Mouse (Mus musculus) stomach, postnatal 0 days (tissue): ENCODE results near the gene Ccdc82. TPM values are rescaled to one million over a fixed set of nuclear protein-coding genes. Genes with fewer than 3 reads are reported as not detected.

Experiments
- ATAC-seq: fragments of 200-750 bp; cut with Nextera tagmentation; 2 replicates; pipeline ENCODE4 v1.8.0; 2017; ENCODE audit not compliant: low FRiP score, low TSS enrichment
- DNase-seq: peaks from one replicate; pipeline ENCODE4 v3.0.0-alpha.2; 2016; ENCODE audit warnings: low spot score
- H3K27ac ChIP-seq: fragments of 300-500 bp; sonication (generic); replicated peaks from 2 replicates; pipeline ENCODE4 v1.5.1; 2014; ENCODE audit warnings: mild to moderate bottlenecking, control low read depth
- H3K27me3 ChIP-seq: fragments of 300-500 bp; sonication (generic); 2 replicates; pipeline ENCODE4 v1.6.1; 2014; ENCODE audit warnings: low read length; ENCODE audit not compliant: control insufficient read depth, insufficient read depth
- H3K36me3 ChIP-seq: fragments of 300-500 bp; sonication (generic); 2 replicates; pipeline ENCODE4 v1.6.1; 2014; ENCODE audit warnings: low read length, mixed read lengths; ENCODE audit not compliant: control insufficient read depth, insufficient read depth
- H3K4me1 ChIP-seq: fragments of 300-500 bp; sonication (generic); replicated peaks from 2 replicates; pipeline ENCODE4 v1.6.1; 2014; ENCODE audit warnings: antibody characterized with exemption; ENCODE audit not compliant: control insufficient read depth, insufficient read depth
- H3K4me2 ChIP-seq: fragments of 300-500 bp; sonication (generic); replicated peaks from 2 replicates; pipeline ENCODE4 v1.6.1; 2014; ENCODE audit warnings: low read depth, mild to moderate bottlenecking, control low read depth, moderate library complexity
- H3K4me3 ChIP-seq: fragments of 300-500 bp; sonication (generic); 2 replicates; pipeline ENCODE4 v1.5.1; 2014; ENCODE audit warnings: low read depth, low read length, control low read depth
- H3K9ac ChIP-seq: fragments of 300-500 bp; sonication (generic); 2 replicates; pipeline ENCODE4 v1.6.1; 2014; ENCODE audit warnings: mild to moderate bottlenecking, low read length, control low read depth, mixed read lengths
- H3K9me3 ChIP-seq: fragments of 300-500 bp; sonication (generic); 2 replicates; pipeline ENCODE4 v1.6.1; 2016; ENCODE audit warnings: low read length; ENCODE audit not compliant: control insufficient read depth
- CTCF ChIP-seq: IDR thresholded peaks from 2 replicates; pipeline ENCODE4 v1.5.1; 2016; ENCODE audit warnings: antibody characterized with exemption, low read depth, mild to moderate bottlenecking, moderate library complexity
- EP300 ChIP-seq: optimal IDR thresholded peaks from 2 replicates; pipeline ENCODE3; 2016; ENCODE audit warnings: antibody characterized with exemption
- WGBS: fragments of 180-500 bp; shearing (Covaris S2); extraction: QIAGEN DNeasy Blood & Tissue Kit; methylation state at CpG from one replicate; pipeline ENCODE4 v1.1.7; 2014; 5-methylcytosine and 5-hydroxymethylcytosine counted together
- polyA plus RNA-seq: library from polyadenylated mRNA; unstranded; fragments of >200 nt; fragmentation: Nextera tagmentation; extraction: Ambion mirVana; gene quantifications from 2 replicates; pipeline ENCODE4 v1.2.1, GENCODE M21; 2015

Ccdc82 gene
- polyA plus RNA-seq, 1 experiment from 2014 or later = 4.7 TPM

DNA sequence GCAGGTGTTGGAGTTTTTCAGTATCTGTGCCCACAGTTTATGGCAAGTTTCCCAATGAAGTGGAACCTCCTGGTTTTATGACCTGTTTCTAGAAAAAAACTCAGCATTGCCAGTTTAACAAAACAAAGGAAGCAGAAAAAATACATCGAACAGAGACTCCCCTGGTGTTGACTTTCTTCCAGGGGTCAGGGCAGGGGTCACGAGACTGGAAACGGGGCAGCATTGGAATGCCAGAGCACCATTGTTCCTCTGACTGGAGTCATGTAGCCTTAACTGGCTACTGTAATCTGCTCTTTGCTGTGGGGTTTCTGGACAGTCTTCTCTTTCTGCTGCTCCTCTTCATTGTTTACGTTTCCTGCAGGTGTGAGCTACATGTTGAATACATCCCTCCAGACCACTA, 16.2 kb upstream of the Ccdc82 start:
- TF ChIP-seq CTCF = no peak
- DNase-seq (no peak), ATAC-seq (no peak)
- Histone ChIP-seq H3K4me2 (no peak overlapping the region), H3K36me3 (no peaks in the 10 kb centered on the region), H3K9me3 (no peaks in the 10 kb centered on the region), H3K27ac (no peak overlapping the region), H3K27me3 (no peaks in the 10 kb centered on the region), H3K4me3 (no peak overlapping the region), H3K4me1 (no peaks in the 10 kb centered on the region), H3K9ac (no peak overlapping the region)
- 4% methylated on average over 4 of the region's 4 CpGs for WGBS

DNA sequence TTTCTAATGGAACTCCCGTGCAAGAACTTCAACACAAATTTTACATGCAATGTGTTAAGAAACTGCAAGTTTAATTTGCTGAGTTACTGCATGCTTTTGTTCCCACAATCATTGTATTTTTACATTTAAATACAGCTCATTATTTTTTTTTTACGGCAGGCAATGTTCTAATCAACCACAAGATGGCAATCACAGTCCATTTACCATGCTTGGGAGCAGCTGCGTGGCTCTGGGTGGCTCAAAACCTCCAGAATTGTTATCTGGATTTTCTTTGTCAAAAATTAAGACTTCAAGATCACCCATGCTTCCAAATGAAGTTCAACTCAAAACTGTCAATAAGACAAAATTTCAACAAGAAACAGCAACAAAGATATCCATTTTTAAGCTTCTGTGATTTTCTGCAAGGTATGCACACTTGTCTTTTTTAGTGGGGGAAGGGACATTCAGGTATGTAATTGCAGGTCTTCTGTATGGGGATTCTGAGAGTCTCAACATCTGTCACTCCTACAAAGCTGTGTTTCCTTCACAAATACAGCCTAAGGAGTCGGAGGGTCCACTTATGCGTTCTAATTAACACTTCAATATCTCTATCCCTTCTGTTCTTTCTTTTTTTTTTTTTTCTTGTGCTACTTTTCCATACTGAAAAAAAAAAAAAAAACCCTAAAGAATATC, 15.1 kb upstream of the Ccdc82 start:
- Histone ChIP-seq H3K36me3 (no peaks in the 10 kb centered on the region), H3K27me3 (no peaks in the 10 kb centered on the region), H3K4me3 (no peak overlapping the region), H3K27ac (no peak overlapping the region), H3K4me1 (no peaks in the 10 kb centered on the region), H3K9me3 (no peaks in the 10 kb centered on the region), H3K4me2 (no peak overlapping the region), H3K9ac (no peak overlapping the region)
- peak; percentile 93 for TF ChIP-seq CTCF
- TF ChIP-seq EP300 = no peak
- no peak for ATAC-seq
- 16% methylated on average over 5 of the region's 5 CpGs for WGBS
- DNase-seq = no peak

DNA sequence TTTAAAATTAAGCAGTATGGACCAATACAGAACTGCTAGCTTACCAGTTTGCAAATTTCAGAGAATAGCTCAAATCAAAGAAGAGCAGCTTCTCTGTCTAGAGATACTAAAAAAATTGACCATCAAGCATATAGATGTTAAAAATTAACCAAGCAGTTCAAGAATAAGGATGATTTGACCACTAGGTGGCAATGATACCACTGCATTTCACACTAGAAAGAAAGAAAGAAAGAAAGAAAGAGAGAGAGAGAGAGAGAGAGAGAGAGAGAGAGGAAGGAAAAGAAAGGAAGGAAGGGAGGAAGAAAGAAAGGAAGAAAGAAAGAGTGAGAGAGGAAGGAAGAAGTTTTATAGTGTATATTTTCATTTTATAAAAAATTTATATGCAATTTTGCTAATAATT, 4.4 kb upstream of the Ccdc82 start:
- H3K9ac ChIP-seq = no peak overlapping the region
- no peak overlapping the region for H3K27ac ChIP-seq
- H3K27me3 ChIP-seq = no peaks in the 10 kb centered on the region
- ATAC-seq (no peak), DNase-seq (no peak)
- no peak overlapping the region for H3K4me3 ChIP-seq
- H3K9me3 ChIP-seq = no peaks in the 10 kb centered on the region
- H3K4me2 ChIP-seq = no peak overlapping the region
- TF ChIP-seq CTCF (peak; percentile 73), EP300 (no peak)
- no peaks in the 10 kb centered on the region for H3K4me1 ChIP-seq
- H3K36me3 ChIP-seq = no peaks in the 10 kb centered on the region

DNA sequence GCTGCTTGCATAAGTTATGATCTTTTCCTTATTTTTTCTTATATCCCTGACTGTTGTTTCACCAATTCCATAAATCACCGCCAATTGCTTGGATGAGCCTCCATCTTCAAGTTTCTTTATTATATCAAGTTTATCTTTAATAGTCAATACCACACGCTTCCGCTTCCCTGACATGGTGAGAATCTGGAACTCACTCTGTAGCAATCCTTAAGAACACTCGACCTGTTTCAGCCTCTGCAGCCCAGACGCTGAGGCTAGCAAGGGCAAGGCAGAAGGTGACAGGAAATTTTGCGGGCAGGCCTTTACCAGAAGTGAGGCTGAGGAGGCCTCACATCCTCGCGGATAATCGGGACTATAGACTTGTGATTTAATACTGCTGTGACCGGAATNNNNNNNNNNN, 1.3 kb upstream of the Ccdc82 start, which contains the start of gene Jrkl:
TSS of gene Jrkl (minus strand) at position 349 of the 400 bp plus-strand sequence.
- DNase-seq (peak; percentile 41), ATAC-seq (no peak; the same call in 1 of the 2 replicates)
- Histone ChIP-seq H3K4me2 (peak within 1 kb of the TSS; percentile 48), H3K27me3 (no peaks in the 10 kb centered on the region), H3K27ac (peak within 1 kb of the TSS; percentile 86), H3K4me3 (peak within 1 kb of the TSS; percentile 49), H3K4me1 (no peaks in the 10 kb centered on the region), H3K9me3 (no peaks in the 10 kb centered on the region), H3K36me3 (no peaks in the 10 kb centered on the region), H3K9ac (peak within 1 kb of the TSS; percentile 38)
- TF ChIP-seq CTCF (no peak), EP300 (no peak)
- 5% methylated on average over 10 of the region's 10 CpGs for whole genome bisulfite sequencing

GRCm38 (mm10) chr9:13248104-13248503, 1.3 kb downstream of the Ccdc82 start:
- Histone ChIP-seq H3K4me2 (no peak overlapping the region), H3K27ac (no peak overlapping the region), H3K27me3 (no peaks in the 10 kb centered on the region), H3K4me1 (no peaks in the 10 kb centered on the region), H3K4me3 (no peak overlapping the region), H3K9me3 (no peaks in the 10 kb centered on the region), H3K36me3 (no peaks in the 10 kb centered on the region), H3K9ac (no peak overlapping the region)
- ATAC-seq (no peak), DNase-seq (no peak)
- WGBS = 88% methylated on average over 4 of the region's 4 CpGs
- no peak for TF ChIP-seq CTCF
- no peak for TF ChIP-seq EP300

DNA sequence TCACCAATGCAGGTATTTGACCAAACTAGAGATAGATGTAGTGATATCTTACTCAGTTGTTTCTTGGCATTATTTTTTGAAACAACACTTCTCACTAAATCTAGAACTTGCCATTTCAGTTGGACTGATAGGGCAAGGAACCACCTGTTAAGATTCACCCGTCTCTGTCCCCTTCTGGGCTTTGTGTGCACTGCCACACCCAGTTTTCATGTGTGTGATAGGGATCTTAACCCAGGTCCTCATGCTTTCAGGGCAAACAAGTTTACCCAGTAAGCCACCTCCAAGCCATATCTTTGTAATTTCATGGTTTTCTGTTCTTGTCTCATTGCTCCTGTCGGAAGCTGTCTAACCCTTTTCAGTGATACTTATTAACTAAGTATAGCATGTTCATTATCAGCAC, 4.5 kb downstream of the Ccdc82 start:
- Histone ChIP-seq H3K4me1 (no peaks in the 10 kb centered on the region), H3K4me3 (no peak overlapping the region), H3K36me3 (no peaks in the 10 kb centered on the region), H3K9ac (no peak overlapping the region), H3K4me2 (no peak overlapping the region), H3K9me3 (no peaks in the 10 kb centered on the region), H3K27ac (no peak overlapping the region), H3K27me3 (no peaks in the 10 kb centered on the region)
- 62% methylated on average over 2 of the region's 2 CpGs for WGBS
- DNase-seq = no peak
- ATAC-seq = no peak
- TF ChIP-seq CTCF (no peak), EP300 (no peak)
